Mouse (Mus musculus) thymus, adult 2 months (tissue): ENCODE data around the gene Trpm8.

Experiments
- CTCF ChIP-seq: fragments of 200-500 bp; IDR thresholded peaks from 2 replicates; pipeline ENCODE4 v1.5.1; 2012; ENCODE audit warnings: mild to moderate bottlenecking, control low read depth, low read length, moderate library complexity, borderline replicate concordance; ENCODE audit not compliant: control insufficient read depth, poor library complexity, insufficient read depth; ENCODE audit errors: extremely low read depth
- POLR2A ChIP-seq: fragments of 200-500 bp; IDR thresholded peaks from 2 replicates; pipeline ENCODE4 v1.6.1; 2012; ENCODE audit warnings: mild to moderate bottlenecking, low read length, control low read depth, moderate library complexity; ENCODE audit not compliant: control insufficient read depth, poor library complexity, insufficient read depth; ENCODE audit errors: extremely low read depth

GRCm38 (mm10) chr1:88408340-88408739 is 130.9 kb downstream of the Trpm8 start:
- no peak for TF ChIP-seq POLR2A
- TF ChIP-seq CTCF: no peak
